Mouse (Mus musculus): ENCODE data around the gene Insc.

Insc gene

DNA sequence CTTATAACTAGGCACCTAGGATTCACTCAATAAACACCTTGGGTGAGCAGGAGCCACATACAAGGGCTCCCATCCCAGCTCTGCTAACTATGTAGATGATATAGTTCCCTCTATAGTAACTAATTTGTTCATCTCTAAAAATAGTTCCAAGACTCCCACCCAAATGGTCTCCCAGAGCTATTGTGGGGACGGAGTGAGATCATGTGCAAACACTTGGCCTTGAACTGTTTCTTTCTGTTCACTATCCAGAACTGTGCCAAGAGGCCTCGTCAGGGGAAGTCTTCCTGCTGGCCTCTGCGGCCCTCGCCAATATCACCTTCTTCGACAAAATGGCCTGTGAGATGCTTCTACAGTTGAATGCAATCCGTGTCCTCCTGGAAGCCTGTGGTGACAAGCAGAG is 91.0 kb downstream of the Insc start:
- DNase-seq, result no peak

DNA sequence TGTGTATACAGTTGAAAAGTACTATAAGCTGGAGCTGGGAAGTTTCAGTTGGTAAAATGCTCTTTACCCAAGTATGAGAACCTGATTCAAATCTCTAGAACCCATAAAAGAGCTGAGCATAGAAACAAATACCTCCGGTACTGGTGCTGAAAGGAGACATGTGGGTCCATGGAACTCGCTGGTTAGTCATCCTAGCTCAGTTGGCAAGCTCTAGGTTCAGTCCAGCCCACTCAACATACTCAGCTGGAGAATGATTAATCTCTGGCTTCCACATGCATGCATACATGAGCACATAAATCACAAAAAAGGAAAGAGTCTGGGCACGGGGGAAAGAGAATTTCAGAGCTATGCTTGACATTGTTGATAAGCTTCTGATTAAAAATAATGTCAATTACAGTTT is 93.8 kb downstream of the Insc start:
- DNase-seq, result no peak

DNA sequence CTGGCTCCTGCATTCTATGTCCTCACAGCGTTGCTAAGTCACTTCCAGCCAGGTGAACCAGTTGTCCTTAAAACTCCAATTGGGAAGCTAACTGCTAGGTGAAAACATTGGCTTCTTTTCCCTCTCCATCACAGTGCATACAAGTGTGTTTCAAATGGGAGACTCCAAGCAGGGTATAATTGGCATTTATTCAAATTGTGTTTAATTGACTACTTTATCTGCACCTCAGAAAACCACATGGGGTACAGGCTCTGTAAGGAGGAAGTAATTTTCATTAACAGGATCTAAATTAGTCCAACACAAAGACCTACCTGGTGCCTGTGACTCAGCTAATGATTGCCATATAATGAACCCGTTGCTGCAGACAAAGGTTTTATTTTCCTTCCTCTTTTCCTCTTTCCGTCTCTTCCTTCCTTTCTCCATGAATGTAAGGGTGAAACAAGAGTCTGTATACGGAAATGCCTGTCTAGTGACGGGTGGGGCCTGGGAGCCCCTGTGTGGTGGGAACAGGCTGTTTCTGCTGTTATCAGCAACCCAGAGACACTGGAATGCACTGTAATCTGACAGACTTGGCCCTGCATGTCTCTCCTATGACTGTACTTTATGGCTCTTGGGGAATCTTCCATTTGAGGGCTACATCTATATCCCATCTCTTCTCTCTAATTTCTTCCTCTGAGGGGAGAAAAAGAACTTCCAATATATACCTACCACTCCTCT is 96.7 kb downstream of the Insc start:
- DNase-seq, result no peak

DNA sequence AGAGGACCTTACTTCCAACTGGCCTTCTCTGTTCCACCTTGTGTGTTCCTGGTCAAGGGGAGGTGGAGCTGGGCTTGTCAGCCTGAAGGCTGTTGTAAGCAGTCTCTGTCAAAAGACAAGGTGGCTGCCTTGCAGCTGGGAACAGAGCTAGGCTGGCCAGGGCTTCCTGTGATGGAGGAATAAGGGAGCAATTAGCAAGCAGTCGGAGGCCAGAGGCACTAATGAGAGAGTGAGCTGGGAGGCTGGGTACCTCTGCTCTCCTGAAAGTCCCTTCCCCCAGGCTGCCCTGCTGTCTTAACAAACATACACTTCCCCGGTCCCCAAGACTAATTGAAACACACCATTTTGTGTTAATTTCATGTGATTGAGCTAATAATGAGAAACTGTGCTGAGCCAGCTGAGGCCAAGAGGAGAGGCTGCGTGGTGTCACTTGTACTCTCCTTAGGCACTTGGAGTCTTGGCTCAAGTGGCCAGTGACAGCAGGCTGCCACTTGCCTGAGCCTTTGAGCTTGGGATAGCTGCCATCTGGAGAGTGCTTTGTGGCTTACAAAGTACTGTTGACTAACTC is 99.2 kb downstream of the Insc start:
- DNase-seq, result no peak

DNA sequence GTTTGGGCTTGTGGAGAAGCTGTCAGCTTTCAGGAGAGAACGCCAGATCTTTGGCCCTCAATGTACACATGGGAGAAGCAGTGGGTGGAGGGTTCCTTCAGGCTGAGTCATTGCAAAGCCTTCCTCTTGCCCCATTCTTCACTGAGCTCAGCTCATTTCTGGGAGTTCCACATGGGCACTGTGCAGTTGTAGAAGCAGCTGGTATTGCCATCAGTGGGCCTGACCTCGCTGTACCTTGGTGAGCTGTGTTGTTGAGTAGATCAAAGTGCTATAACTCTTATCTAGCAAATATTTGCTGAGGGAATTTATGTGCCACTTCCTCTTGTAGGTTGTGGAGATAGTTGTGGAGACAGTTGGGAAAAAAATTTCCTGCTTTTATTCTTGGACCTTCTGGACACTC is 103.7 kb downstream of the Insc start:
- no peak for DNase-seq

DNA sequence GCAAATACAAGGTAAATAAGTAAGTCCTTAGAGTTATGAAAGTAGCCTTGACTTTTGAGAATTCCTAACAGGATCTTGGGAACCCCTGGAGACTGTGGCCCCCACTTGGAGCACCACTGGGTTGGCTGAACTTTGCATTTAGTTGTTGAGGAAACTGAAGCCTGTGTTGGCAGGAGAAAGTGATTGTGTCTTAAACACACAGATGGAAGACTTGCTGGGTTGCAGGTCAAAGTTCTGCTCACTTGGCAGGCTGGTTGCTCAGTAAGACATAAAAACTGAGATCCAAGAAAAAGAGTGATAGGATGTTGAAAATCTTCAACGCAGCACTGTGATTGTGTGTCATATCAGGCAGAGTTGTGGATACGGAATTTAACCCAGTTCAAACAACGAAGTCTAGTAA is 108.9 kb downstream of the Insc start:
- no peak for DNase-seq

DNA sequence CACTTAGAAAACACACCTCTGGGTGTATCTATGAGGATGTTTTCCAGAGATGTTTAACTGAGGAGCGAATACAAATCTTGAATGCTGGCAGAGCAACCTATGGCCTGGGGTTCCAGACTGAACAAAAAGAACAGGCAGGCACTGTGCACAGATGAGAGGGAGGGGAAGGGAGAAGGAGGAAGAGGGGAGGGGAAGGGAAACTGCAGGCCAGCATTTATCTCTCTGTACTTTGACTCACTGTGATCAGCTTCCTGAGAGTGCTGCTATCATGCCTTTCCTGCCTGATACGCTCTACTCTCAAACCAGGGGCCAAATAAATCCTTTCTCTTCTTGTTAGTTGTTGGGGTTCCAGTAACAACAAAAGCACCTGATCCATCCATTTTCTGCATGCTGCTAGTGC is 110.7 kb downstream of the Insc start:
- no peak for DNase-seq

DNA sequence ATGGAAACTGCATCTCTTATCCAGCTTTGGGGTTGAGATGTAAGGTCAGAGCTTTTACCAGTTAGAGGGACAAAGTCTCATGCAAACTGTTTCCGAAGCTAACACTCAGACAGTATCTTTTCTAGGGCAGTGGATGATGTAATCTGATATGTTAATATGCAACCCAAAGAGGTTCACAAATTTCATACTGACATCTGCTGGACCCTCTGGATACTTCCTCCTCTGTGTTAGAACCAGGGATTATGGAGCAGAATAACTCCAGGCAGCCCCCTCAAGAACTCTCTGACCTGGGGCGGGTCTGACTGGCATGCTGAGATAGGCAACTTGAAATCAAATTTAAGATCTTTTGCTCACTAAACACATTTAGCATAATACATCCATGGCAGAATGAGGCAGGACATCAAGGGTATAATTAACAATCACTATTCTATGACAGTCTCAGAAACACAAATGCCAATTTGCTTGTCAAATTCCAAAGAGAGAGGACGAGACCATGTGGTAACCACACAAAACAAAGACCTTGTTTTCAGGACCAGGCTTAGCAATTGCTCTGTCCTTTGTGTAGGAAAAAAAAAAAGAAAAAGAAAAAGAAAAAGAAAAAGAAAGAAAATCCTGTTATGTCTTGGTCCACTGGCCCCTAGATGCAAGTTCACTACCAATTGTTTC is 117.5 kb downstream of the Insc start:
- DNase-seq, result no peak

DNA sequence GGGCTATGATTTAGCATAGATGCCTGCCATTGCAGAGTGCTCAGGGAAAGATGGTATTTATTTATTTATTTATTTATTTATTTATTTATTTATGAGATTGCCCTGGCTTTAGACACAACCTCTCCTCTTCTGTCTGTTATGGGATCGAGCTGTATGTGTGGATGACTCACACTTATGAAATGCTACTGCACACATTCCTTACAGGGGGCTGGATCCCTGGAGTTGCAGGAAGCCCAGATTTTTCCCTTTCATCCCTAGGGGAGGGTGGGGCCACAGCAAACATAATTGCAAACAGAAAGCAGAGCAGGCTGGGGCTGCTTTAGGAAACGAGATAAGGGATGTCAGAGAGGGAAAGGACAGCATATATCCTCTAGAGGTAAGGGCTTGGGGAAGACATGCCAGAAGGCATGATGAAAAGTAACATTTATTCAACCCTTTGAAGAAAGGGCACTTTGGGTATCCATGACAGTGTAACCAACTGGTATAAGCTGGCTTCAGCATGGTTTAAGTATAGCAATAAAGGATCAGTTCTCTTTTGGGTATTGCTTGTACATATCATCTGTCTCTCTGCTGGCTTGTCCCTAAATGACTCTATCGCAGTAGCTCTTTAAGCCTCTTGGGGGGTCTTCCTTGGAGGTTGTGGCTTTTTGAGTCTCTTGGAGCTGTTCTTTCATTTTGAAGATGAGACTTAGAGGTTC is 130.0 kb downstream of the Insc start:
- no peak for DNase-seq

DNA sequence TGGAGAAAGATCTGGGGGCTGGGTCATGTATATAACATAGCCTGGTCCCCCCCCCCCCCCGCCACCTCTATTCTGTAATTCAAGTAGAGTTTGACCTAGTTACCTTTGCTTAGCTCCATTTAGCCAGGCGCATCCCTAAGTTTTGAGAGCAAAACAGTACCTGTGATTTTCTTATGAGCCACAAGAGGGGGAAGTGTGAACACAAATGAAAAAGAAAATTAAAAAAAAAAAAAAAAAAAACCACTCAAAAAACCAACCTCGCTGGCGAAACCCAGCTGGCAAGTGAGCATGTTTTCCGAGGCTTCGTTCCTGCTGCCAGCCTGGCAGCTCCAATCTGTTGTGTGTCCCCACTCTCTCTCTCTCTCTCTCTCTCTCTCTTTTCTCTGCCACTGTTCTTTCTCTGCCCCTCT is 130.5 kb downstream of the Insc start:
- no peak for DNase-seq

DNA sequence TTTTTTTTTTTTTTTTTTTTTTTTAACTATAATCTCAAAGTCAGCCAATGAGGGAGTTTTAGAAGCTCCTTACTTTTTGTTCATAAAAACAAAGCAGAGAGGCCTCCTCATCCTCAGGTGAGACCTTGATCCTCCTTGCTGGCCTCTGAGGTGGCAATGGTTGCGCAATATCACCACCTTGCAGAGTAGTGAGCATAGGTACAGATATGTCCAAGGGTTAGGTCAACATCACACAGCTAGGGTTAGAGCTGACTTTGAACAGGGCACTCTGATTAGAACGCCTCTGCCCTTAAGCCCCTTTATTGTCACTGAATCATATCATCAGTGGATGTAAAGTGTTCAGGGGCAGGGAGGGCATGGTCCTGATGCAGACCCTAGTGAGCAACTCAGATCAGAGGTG is 131.1 kb downstream of the Insc start:
- DNase-seq, result no peak

DNA sequence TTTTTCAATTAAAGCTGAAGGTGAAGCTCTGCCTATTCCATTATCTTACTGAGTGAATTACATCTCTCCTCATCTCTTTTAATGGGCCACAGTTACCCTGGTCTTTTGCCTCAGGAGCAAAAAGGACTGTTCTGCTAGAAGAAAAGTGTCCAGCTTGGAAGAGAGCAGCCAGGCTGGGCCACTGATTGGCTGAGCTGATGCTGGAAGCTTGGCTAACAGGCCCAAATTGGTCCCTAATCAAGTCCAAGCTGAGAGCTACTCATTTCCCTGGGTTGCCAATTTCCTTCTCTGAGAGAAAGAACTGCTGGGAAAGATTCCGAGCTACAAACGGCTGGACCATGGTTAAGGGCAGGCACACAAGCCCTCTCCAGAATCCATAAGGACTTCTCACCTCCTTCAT is 140.1 kb downstream of the Insc start:
- no peak for DNase-seq

DNA sequence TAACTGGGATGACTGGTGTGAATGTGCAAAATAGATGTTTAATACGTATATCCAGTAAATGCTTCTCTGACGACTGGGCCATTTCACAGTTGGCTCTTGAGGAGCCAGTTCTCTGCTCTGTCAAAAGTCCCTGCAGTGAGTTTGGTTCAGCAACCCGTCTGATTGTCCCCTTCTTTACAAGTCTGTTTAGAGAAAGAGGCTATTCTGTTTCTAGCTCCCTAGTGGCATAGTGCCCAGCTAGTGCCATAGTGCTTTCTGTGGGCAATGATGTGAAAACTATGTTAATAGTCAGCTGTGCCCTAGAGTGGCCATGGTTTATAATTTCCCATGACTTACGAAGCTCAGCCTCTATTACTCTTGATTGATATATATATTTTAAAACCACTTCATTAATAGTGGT is 143.4 kb downstream of the Insc start:
- no peak for DNase-seq

DNA sequence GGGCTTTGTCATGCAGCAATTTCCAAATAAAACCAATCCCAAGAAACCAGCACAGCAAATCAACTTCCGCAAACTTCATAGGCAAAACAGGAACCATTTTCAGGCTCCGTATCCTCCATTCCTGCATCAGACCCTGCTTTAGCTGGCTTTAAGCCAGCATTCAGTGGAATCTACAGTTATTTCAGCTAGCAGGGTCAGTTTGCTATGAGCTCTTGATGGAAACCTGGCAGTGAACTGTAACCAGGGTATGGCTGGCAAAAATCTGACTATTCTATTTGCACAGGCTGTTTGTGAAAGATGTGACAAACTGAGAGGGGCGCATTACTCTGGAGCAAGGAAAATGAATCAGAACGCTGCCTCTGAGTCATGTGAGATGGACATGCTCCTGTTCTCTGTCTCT is 146.7 kb downstream of the Insc start:
- no peak for DNase-seq

DNA sequence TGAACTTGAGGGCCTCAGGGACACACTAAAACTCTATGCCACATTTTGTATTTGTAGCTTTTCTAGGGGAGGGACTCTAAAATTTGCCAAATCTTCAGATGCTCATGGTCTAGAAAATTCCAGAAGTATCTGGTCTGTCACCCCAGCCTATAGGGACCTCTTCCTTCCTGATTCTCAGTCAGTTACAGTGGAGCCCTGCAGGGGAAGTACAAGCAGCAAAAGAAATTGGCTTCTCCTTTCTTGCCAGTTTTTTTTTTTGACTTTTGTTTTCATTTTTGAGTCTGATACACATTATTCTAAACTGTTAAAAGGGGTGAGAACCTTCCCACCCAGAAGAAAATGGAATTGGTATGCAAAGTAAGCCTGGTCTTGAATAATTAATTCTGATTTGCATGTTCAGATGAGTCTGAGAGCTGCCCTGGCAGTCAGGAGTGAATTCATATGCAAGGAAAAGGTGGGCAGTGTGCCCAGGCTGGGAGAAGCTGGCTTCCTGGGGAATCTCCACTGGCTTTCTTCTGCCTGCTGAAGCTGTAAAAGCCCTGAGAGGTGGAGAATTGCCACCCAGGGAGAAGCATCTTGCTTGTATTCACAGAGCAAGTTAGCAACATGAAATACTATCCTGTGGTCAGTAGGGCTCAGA is 149.2 kb downstream of the Insc start:
- DNase-seq, result no peak

DNA sequence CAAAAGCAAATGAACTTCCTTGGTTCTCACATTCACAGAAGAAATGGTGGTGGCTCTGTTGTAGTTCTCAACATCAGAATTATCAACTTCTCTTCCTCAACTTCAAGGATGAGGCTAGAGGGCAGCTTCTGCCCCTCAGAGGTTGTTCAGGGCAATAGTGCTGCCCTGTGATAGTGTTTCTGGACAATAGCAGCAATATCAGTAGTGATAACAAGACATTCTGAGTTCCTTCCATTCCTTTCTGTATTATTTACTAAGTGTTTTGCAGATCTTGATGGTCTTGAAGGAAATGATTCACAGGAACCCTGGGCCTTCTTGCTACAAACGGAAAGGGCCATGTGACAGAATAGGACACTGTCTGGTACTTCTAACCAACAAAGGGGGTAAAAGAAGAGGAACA is 150.4 kb downstream of the Insc start:
- DNase-seq, result no peak

DNA sequence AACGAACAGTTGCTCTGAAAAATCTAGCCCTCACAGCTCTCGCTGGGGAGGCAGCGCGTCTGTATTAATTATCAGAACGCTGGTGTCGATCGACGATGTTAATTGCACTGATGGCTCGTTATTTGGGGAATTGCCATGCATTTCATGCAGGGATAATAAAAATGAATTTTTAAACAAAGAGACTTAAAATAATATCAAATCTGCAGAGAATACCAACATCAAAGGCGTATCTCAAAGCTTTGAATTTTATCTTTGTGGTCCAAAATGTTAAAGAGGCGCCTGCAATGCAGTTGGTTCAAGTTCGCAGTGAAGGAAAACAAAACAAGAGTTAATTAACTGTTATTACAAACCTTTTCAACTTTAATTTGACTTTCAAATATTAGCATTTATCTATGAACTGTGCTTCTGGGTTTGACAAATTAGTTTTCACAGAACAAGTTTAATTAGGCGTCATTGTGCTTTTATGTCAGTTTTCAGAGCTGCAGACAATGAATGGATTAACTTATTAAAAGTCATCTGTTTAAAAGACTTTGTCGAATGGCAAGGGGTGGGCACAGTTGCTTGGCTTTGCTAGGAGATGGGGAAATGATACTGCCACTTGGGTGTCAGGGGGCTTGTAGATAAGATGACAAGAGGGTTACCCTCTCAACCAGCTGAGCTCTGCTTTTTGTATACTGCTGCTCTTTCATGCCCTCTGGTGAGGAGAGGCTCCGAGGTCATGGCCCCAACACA is 153.6 kb downstream of the Insc start:
- DNase-seq, result no peak
